Mouse (Mus musculus): ENCODE measurements around the gene Usp12.

Gene Usp12

DNA sequence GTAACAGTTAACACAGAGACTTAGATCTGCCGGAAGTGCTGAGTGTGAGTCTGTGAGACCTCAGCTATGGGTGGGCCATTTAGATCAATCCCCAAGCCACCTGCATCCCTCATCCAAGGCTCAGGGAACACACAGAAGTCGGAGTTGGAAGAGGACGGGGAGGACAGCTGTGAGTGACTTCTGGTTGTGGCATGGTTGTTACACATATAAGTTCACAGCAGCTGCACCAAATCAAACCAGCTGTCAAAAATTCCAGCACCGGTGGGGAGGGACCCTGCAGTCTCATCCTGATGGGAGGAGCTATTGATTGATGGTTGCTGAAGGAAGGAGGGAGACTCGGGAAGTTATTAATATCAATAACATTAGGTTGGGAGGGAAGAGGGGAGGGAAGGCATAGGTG, 99.3 kb downstream of the Usp12 start:
- no peak for DNase-seq (ENCODE audit: low spot score in 2 of 2)

DNA sequence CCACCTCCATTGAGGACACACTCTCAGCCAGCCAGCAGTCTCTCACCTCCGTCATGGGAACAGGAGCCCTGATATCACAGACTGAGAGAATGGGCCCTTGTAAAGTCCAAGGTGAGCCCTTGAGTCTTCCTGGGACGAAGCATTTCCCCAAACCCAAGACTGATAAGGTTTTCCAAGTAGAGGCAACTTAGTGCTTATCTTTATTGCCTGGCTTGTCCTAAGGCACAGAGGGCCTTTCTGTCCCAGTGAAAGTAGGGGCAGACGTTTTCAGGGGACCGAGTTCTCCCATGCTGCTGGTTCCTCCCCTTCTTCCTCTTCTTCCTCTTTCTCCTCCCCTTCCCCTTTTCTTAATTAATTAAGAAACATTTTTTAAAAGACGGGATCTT, 101.8 kb downstream of the Usp12 start:
- no peak for DNase-seq (ENCODE audit: low spot score in 2 of 2)

DNA sequence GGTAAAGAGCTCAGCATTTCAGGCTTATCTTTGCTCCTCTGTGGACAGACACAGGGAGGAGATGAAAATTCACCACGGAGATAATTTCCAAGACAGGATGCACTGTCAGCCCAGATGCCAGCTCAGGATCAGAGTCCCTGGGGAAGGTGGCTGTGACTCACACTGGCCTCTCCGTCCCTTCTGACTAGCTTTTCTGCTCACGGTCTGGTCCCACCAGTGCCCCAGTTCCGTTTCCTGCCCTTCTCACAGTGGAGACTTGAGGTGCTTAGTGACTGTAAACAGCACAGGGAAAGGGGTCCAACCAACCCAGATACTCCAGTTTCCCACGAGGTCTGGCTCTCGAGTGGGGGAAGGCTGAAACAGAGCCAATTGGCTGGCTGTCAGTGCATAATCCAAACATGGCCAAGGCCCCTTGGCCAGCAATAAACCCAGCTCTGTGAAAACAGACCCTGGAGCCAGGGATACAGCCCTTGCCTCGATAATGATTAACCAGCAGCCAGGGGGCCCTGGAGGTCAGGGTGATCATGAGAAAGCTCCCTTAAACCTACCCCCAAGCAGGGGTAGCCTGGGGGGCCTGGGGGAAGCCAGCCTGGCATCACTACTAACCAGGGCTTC, 102.3 kb downstream of the Usp12 start:
- DNase-seq (ENCODE audit: low spot score in 2 of 2): peak in 1 of 2 experiments; percentile 16

DNA sequence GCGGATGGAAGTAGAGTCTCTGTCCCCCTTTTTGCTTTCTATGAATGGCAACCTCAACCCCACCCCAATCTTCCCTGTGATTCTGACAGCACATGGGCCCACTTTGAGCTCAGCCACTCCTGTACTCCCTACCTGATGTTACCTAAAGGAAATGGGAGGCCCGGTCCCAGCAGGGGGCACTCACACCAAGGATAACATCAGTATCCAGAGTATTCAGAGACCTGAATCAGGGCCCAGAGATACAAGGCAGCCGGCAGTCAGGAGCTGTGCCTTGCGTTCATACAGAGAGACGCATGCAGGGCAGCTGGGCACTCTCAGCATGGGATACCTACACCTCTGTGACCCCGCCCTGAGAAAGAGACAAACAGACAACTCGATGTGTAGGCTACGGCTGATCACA, 103.1 kb downstream of the Usp12 start:
- DNase-seq (ENCODE audit: low spot score in 2 of 2): no peak

DNA sequence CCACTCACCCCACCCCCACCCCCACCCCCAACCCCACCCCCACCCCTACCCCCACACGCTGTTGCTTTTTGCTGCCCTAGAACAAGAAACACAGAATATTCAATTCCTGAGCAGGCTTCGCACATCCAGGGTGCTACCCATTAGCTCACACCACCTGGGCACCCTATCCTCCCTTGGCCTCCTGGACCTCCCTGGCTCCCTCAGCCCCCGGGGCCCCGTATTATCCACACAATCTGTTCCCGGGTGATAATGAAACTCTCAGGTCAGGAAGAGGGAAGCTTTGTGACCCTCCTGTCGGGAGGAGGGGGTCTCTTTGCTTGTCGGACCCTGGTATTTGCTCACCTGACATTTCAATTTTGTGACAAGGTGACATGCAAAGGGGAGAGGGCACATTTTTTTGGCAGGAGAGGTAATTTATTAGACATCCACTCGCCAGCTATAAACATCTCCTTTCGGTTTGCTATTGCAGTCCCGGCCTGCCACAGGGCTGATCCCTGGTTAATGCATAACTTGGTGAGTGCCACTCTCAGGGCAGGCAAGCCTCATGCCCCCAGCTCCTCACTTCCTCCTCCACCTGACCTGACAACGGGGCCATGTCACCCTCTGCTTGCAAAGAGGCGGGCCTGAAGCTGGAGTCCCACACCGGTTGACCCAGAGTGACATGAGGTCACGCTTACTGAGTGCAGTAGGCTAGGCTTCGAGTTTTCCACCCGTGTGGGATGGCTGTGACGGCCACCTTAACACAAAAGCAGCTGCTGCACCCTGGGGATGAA, 107.1 kb downstream of the Usp12 start:
- no peak for DNase-seq (ENCODE audit: low spot score in 2 of 2)

DNA sequence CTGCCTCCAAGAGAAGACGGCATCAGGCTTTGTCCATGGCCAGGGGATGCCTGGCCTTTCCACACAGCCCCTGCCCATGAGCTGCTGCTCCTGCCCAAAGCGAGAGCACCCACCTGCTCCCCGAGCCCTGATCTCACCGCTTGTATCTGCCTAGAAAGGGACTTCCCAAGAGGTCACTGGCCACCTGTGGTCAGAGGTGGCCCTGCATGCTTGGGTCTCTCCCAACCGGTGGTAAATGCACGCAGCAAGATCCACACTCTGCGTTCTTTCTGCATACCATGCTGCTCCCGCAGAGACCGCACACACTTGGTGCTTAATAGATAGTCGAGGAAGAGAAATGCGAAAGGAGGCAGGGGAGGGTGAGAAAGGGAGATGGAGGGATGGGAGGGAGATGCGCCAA, 107.9 kb downstream of the Usp12 start:
- no peak for DNase-seq (ENCODE audit: low spot score in 2 of 2)
